Mouse (Mus musculus): ENCODE measurements around the gene Fam98a.

- TF ChIP-seq CTCF (IDR thresholded peaks at IDR 0.05; ENCODE audit: insufficient read depth, low read depth, low read length) = no peak
- TF ChIP-seq POLR2A (IDR thresholded peaks at IDR 0.05; ENCODE audit: insufficient read depth, low read depth, low read length) = no peak
These were observed 16.1 kb downstream of the Fam98a start for GRCm38 (mm10) chr17:75535612-75536011.

Data from olfactory bulb, adult 2 months (tissue).